Mouse (Mus musculus): ENCODE data around the gene Cib1.

Cib1 gene

GRCm38 (mm10) chr7:80232489-80233029 lies at the start of gene Cib1, which contains the start of gene Gdpgp1:
Gene Cib1 (minus strand): TSS chr7:80232813.
Gene Gdpgp1 (plus strand): TSS chr7:80232865.
- in situ Hi-C loops (cut with MseI, MboI): no loop called here

GRCm38 (mm10) chr7:80281646-80282045 lies 49.0 kb upstream of the Cib1 start:
- in situ Hi-C loops (cut with MseI, MboI): no loop called here

- in situ Hi-C loops (cut with MseI, MboI): no loop called here
Measured at GRCm38 (mm10) chr7:80280998-80281397, 48.4 kb upstream of the Cib1 start.

- in situ Hi-C loops (cut with MseI, MboI): no loop called here
Measured at GRCm38 (mm10) chr7:80280032-80280431, 47.4 kb upstream of the Cib1 start.

GRCm38 (mm10) chr7:80276374-80276773 lies 43.8 kb upstream of the Cib1 start:
- in situ Hi-C loops (cut with MseI, MboI): no loop called here

GRCm38 (mm10) chr7:80273456-80273855 lies 40.8 kb upstream of the Cib1 start:
- in situ Hi-C loops (cut with MseI, MboI): no loop called here

GRCm38 (mm10) chr7:80269751-80270255 lies 37.2 kb upstream of the Cib1 start:
- in situ Hi-C loops (cut with MseI, MboI): no loop called here

- in situ Hi-C loops (cut with MseI, MboI): no loop called here
Measured at GRCm38 (mm10) chr7:80268897-80269750, 36.5 kb upstream of the Cib1 start, which contains the start of gene Vps33b. Gene Vps33b (plus strand): TSS chr7:80269649.

- in situ Hi-C loops (cut with MseI, MboI): no loop called here
Measured at GRCm38 (mm10) chr7:80267764-80268163, 35.2 kb upstream of the Cib1 start.

GRCm38 (mm10) chr7:80264606-80265005 lies 32.0 kb upstream of the Cib1 start:
- in situ Hi-C loops (cut with MseI, MboI): no loop called here

GRCm38 (mm10) chr7:80261372-80261990 lies 28.9 kb upstream of the Cib1 start:
- in situ Hi-C loops (cut with MseI, MboI): no loop called here

GRCm38 (mm10) chr7:80260625-80261371 lies 28.2 kb upstream of the Cib1 start, which contains the start of gene Ngrn:
Gene Ngrn (plus strand): TSS chr7:80261215.
- in situ Hi-C loops (cut with MseI, MboI): no loop called here

GRCm38 (mm10) chr7:80257706-80258105 lies 25.1 kb upstream of the Cib1 start:
- in situ Hi-C loops (cut with MseI, MboI): no loop called here

GRCm38 (mm10) chr7:80255981-80256380 lies 23.4 kb upstream of the Cib1 start:
- in situ Hi-C loops (cut with MseI, MboI): no loop called here

GRCm38 (mm10) chr7:80252886-80253285 lies 20.3 kb upstream of the Cib1 start:
- in situ Hi-C loops (cut with MseI, MboI): no loop called here

GRCm38 (mm10) chr7:80252437-80252836 lies 19.8 kb upstream of the Cib1 start:
- in situ Hi-C loops (cut with MseI, MboI): no loop called here

- in situ Hi-C loops (cut with MseI, MboI): no loop called here
Measured at GRCm38 (mm10) chr7:80246859-80247258, 14.2 kb upstream of the Cib1 start.

GRCm38 (mm10) chr7:80246148-80246721 lies 13.6 kb upstream of the Cib1 start, which contains the start of gene Ttll13:
Gene Ttll13 (plus strand): TSS chr7:80246376.
- in situ Hi-C loops (cut with MseI, MboI): no loop called here

GRCm38 (mm10) chr7:80244851-80245250 lies 12.2 kb upstream of the Cib1 start:
- in situ Hi-C loops (cut with MseI, MboI): no loop called here

- in situ Hi-C loops (cut with MseI, MboI): no loop called here
Measured at GRCm38 (mm10) chr7:80241661-80242060, 9.0 kb upstream of the Cib1 start.

- in situ Hi-C loops (cut with MseI, MboI): no loop called here
Measured at GRCm38 (mm10) chr7:80238542-80238941, 5.9 kb upstream of the Cib1 start.
